Mouse (Mus musculus): ENCODE measurements around the gene Ccr10.

Ccr10 gene

DNA sequence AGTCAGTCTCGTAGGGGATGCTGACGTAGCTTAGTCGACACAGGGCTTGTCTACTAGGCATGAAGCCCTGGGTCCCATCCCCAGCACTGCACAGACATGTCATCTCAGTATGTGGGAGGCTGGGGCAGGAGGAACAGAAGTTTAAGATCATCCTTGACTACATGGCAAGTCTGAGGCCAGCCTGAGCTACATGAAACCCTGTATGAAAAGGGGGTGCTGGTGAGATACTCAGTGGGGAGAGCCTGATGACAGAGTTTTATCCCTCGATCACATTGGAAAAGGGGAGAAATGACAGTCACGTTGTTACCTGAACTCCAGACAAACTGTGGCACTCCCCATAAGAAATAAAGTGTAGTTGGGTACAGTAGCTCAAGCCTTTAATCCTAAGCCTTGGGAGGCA lies 12.3 kb upstream of the Ccr10 start:
- DNase-seq, result no peak

GRCm38 (mm10) chr11:101186526-101187247 lies 11.4 kb upstream of the Ccr10 start:
- DNase-seq, result no peak

DNA sequence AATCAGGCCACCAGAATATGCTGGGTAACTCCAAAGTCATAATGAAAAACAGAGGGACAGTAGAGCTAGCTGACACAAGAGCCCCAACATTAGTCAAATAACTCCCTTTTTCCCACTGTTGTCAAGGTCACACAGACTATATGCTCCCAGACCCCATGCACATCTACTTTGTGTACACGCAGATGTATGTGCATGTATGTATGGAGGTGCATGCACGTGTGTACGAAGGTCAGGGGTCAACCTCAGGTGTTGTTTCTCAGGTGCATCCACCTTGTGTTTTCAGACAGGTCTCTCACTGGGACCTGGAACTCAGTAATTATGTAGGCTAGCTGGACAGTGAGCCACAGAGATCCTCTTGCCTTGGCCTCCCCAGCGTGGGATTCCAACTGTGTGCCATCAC lies 10.2 kb upstream of the Ccr10 start:
- DNase-seq, result no peak

DNA sequence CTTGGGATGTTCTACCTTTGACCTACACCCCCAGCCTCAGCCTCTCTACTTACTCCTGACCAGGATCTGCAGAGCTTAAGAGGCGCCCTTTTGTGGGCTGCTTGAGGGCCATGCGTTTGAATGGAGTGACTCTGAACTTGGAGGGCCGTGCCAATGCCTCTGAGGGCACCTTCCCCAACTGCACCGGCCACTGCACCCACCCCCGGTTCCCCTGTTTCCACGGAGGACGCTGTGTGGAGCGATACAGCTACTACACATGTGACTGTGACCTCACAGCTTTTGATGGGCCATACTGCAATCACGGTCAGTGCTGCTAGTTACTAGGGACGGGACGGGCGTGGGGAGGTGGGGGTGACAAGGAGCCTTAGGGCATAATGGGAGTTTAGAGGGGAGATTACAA lies 9.7 kb upstream of the Ccr10 start:
- no peak for DNase-seq

DNA sequence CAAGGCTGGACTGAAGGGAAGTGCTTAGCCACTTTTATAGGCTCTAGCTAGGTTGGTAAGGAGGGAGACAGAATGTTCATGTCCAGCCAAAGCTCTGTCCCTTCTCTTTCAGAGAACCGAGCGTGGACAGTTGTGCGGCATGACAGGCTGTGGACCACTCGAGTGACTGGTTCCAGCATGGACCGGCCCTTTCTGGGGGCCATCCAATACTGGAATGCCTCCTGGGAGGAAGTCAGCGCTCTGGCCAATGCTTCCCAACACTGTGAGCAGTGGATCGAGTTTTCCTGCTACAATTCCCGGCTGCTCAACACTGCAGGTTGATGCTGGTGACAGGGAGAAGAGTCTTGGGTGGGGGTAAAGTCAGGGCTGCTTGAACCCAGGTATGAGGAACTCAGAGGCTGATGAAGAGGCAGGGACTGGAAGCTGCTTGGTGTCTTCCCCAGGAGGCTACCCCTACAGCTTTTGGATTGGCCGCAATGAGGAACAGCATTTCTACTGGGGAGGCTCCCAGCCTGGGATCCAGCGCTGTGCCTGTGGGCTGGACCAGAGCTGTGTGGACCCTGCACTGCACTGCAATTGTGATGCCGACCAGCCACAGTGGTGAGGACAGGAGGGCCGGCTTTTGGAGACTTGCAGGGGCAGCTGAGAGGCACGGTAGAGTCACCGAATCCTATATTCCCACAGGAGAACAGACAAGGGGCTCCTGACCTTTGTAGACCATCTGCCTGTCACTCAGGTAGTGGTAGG lies 7.7 kb upstream of the Ccr10 start:
- DNase-seq, result no peak

- DNase-seq, result no peak
Measured at GRCm38 (mm10) chr11:101181961-101182360, 6.7 kb upstream of the Ccr10 start.

GRCm38 (mm10) chr11:101180846-101181740 lies 5.8 kb upstream of the Ccr10 start:
- DNase-seq, result peak; percentile 46

GRCm38 (mm10) chr11:101180261-101180660 lies 5.0 kb upstream of the Ccr10 start:
- DNase-seq, result no peak

- no peak for DNase-seq
Measured at GRCm38 (mm10) chr11:101179306-101179705, 4.1 kb upstream of the Ccr10 start.

DNA sequence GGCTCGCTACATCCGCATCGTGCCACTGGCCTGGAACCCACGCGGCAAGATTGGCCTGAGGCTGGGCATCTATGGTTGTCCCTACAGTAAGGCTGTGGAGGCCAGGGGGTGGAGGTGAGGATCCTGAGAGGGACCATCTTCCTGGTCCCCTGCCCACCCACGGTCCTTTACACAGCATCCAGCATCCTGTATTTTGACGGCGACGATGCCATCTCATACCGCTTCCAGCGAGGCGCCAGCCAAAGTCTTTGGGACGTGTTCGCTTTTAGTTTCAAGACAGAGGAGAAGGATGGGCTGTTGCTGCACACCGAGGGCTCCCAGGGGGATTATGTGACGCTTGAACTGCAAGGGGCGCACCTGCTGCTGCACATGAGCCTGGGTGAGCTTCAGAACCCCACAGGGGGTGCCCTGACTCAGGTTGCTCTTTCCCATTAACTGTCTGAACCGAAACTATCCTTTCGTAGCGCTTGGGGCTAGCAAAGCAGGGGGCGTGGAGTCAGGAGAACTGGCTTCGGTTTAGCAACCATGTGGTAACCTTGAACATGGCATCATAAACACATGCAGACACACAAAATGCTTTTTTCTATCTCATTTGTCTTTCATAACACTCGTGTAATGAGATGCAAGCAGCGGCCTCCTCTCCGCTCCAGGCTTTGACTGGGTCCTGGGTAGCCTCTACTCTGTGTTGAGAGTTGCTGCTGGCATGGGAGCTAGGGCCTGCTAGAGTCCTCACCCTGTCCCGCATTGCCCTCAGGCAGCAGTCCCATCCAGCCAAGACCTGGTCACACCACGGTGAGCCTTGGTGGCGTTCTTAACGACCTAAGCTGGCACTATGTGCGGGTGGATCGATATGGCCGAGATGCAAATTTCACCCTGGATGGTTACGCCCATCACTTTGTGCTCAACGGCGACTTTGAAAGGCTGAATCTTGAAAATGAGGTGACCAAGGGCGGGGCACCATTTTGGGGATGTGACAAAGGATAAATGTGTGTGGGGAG lies 3.1 kb upstream of the Ccr10 start:
- DNase-seq, result no peak

DNA sequence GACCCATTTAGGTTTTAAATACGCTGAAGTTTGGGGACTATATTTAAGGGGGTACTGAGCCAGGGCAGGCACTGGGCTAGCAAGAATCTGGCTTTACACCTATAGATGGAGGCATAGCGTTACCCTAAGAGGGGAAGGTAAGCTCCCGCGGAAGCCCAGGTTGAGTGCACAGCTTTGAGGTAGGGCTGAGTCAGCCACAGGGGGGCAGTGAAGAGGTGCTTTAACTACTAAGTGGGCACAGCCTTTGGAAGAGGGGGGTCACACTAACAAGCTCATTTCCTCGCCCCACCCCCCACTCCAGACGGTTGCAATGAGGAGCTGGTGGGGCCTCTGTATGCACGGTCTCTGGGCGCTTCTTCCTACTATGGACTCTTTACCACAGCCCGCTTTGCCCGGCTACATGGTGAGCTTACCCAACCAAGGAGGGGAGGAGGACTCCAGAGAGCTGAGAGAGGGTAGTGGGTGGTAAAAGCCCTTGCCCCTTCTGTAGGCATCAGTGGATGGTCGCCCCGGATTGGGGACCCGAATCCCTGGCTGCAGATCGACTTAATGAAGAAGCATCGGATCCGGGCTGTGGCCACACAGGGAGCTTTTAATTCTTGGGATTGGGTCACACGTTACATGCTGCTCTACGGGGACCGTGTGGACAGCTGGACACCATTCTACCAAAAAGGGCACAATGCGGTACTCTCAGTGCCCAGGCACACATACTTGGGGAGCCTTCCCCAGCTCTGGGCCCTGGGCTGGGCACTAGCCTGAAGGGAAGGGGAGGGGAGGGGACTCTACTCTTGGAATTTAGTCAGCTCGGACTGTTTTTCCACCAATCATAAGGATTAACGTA lies 1.9 kb upstream of the Ccr10 start:
- peak; percentile 86 for DNase-seq

- DNase-seq, result no peak
Measured at GRCm38 (mm10) chr11:101176117-101176691, 961 bp upstream of the Ccr10 start.

GRCm38 (mm10) chr11:101175636-101176116 lies 433 bp upstream of the Ccr10 start:
- no peak for DNase-seq

GRCm38 (mm10) chr11:101174389-101174745 lies 876 bp downstream of the Ccr10 start:
- no peak for DNase-seq

DNA sequence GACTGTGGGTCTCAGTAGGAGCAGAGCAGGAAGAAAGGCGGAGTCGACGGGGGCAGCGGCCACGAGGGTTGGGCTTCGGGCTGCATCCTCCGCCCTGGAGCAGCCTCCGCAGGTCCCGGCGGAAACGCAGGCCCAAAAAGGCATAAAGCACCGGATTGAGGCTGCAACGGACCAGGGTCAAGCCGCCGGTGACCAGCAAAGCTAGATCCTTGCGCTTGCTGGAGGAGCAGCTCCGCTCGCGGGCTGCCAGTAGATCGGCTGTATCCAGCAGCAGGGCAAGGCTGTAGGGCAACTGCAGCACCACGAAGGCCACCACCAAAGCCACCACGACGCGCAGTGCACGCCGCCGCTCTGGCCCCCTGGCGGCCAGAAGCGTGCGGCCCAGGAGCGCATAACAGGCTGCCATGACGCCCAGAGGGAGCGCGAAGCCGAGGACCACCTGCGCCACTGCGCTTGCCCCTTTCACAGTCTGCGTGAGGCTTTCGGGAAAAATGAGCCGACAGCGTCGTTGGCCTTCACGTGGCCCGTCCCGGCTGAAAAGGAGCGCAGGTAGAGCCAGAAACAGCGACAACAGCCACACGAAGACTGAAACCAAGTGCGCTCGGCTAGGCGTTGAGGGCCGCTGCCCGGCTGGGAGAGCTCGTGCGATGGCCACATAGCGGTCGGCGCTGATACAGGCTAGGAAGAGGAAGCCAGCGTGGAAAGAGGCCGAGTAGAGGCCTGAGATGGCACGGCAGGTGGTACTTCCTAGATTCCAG lies 1.4 kb downstream of the Ccr10 start:
- peak; percentile 82 for DNase-seq

DNA sequence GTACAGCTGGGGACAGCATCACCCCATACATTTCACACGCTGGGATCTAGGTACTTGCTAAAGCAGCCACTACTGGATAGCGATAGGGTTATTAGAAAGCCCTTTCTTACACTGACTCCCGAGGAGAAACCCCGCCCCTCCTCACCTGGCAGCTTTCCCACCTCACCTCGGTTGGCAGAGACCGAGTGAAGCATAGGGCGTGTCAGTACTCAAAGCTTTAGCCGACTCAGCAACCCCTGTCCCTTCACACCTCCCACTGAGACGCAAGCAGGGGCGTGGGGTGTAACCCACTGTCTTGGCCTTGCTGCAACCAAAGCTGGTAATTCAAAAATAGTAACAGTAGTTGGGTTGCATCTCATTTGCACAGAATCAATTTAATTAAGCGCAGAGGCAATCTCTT lies 2.1 kb downstream of the Ccr10 start:
- DNase-seq, result no peak

GRCm38 (mm10) chr11:101172434-101172815 lies 2.8 kb downstream of the Ccr10 start:
- DNase-seq, result no peak

- DNase-seq, result peak; percentile 49
Measured at GRCm38 (mm10) chr11:101171721-101172433, 3.4 kb downstream of the Ccr10 start.
